Mouse (Mus musculus) lung, adult 18-20 months (tissue): ENCODE measurements at regions not wholly inside any gene's neighbourhood (a gene's known extent, or its start where the extent isn't known, plus 50 kb on each side); places are given as distances from the start of the nearest gene placed in this dataset.
A peak's percentile ranks its signal among the peaks of the same experiment; 100 is the strongest.

ENCODE experiments used
- DNase-seq, 2 experiments: peaks; one replicate each; pipeline ENCODE4 v3.0.0; 2022; ENCODE audit warnings: mixed read lengths in 2 of 2

GRCm38 (mm10) chr16:25042669-25043440 is 243.8 kb upstream of the Tprg start:
- DNase-seq, result peak in 1 of 2 experiments; percentile 32

DNA sequence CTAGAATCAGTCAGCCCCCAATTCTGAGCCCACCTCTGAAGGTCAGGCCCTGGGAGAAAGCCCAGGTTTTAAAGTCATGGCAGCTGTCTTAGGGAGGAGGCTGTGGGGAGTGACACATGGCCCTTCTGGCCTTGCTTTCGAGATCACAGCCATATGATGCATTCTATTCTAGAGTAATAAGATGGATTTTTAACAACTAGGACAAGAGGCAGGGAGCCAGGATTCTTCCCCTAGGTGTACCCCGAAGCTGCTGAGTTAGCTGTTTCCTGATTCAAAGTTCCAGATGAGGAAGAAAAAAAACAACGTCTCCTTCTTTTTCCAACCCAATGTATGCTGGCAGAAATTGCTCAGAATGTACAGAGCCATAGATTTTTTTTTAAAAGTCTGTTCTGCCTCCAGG is 242.0 kb upstream of the Tprg start:
- no peak for DNase-seq

- DNase-seq, result no peak
Observed at GRCm38 (mm10) chr16:25047726-25048125, 238.9 kb upstream of the Tprg start.

GRCm38 (mm10) chr16:25049928-25050510 is 236.6 kb upstream of the Tprg start:
- no peak for DNase-seq

GRCm38 (mm10) chr16:25051044-25051443 is 235.6 kb upstream of the Tprg start:
- no peak for DNase-seq

DNA sequence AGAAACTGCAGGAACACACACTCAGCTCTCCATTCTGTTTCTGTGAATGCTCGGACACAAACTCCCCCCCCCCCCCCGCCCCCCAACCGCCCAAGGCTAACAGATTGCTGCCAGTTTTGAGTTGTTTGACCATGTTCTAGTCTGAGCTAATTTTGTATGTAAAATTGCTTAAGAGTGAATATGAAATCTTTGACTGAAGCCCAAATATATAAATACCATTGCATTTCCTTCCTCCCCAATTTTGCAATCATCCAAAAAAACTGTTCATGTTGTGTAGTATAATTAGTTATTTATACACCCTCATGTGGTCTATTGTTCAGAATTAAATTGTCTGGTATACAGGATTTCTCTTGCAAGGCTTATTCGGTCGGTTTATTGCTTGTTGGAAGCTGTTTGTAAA is 234.2 kb upstream of the Tprg start:
- no peak for DNase-seq

GRCm38 (mm10) chr16:25052917-25053343 is 233.7 kb upstream of the Tprg start:
- DNase-seq, result peak; percentile 53 to 62

DNA sequence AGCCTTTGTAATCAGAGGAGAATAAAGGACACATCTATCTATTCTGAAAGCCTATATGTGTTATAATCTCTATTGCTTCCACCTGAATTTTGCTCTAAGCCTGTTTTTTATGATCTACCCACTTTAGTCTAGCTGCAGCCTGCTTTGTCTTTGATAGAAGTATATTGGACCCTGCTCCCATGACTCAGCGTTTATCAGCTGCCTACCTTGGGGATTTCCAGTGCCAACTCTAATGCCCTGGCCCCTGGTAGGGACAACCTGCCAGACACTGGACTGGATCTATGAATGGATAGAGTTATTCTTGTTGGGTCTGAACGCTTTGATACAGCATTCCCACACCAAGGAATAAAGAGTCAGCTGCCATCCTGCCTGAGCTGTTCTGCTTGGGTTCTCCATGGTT is 232.3 kb upstream of the Tprg start:
- no peak for DNase-seq

DNA sequence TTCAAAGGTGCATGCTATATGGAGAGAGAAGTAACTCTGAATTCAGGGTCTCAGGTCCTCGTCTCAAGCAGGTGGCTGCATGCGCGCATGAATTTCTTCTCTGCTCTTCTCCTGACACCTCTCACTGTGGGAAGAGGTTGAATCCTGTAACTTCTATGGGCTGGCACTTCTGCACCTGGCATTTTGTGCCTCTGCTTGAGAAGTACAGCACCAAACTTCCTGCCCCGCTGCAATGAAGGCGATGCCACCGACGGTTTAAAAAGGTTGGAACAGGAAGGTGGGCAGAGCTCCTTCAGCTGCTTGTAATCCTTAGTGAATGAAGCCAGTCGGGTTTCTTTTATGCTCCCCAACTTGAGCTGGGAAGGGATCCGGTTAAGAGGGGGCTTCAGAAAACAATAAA is 231.2 kb upstream of the Tprg start:
- no peak for DNase-seq

- no peak for DNase-seq
Observed at GRCm38 (mm10) chr16:25058051-25058747, 228.4 kb upstream of the Tprg start.

GRCm38 (mm10) chr16:25058812-25059501 is 227.7 kb upstream of the Tprg start:
- peak; percentile 97 to 99 for DNase-seq

- DNase-seq, result peak; percentile 86 to 89
Observed at GRCm38 (mm10) chr16:25059504-25059992, 227.1 kb upstream of the Tprg start.

DNA sequence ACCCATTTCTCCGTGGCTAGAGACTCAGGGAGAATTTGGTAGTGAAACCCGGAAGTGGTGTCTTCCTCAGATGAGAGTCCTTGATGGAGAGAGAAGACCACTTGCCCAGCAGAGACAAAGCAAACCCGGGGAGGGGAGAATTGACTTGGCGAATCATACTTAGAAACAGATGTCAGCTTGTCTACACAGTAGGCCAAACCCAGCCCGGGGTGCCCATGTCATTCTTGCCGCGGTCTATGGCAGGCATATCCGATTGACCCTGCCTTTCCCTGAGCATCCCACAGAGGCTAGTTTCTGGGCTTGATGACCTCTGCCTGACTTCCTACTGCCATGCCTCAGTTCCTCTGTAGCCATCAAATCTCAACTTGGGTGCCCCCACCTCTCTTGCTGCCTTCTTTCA is 226.4 kb upstream of the Tprg start:
- no peak for DNase-seq

- DNase-seq, result no peak
Observed at GRCm38 (mm10) chr16:25061631-25062030, 225.0 kb upstream of the Tprg start.

DNA sequence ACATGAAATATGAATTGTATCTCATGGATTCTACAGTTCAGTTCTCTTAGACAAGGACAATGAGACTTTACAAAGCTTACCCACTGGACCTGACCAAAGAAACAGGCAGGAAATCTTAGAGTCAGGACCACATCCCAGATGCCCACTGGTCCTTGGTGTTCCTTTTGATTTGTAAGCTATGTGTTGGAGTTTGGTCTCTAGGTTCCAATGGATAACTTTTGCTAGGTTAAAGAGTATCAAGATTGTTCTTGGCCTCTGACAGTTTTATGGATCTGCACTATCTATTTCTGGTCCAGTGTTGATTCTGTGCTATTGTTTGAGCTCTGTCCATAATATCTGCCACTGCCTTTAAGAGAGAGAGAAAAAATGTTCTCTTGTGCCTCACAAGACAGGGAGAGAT is 222.6 kb upstream of the Tprg start:
- DNase-seq, result no peak

- peak; percentile 85 to 90 for DNase-seq
Observed at GRCm38 (mm10) chr16:25064538-25064937, 222.1 kb upstream of the Tprg start.

DNA sequence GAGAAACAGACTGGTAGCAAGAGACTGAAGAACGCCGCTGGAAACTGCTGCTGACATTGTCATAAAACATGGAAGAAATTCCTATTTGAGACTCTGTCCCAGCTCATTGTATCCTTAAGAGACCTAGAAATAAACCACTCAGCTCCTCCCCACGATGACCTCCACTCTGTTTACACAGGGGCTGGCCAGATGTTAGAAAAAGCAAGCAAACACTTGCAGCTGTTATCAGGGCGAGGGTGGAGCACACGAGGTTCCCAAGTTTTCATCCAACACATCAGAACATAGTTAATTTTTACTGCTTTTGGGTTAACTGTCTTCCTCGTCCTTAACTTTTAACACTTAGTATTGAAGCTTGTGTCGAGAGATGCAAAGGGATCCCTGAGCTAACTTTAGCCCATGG is 219.8 kb upstream of the Tprg start:
- DNase-seq, result peak in 1 of 2 experiments; percentile 15

DNA sequence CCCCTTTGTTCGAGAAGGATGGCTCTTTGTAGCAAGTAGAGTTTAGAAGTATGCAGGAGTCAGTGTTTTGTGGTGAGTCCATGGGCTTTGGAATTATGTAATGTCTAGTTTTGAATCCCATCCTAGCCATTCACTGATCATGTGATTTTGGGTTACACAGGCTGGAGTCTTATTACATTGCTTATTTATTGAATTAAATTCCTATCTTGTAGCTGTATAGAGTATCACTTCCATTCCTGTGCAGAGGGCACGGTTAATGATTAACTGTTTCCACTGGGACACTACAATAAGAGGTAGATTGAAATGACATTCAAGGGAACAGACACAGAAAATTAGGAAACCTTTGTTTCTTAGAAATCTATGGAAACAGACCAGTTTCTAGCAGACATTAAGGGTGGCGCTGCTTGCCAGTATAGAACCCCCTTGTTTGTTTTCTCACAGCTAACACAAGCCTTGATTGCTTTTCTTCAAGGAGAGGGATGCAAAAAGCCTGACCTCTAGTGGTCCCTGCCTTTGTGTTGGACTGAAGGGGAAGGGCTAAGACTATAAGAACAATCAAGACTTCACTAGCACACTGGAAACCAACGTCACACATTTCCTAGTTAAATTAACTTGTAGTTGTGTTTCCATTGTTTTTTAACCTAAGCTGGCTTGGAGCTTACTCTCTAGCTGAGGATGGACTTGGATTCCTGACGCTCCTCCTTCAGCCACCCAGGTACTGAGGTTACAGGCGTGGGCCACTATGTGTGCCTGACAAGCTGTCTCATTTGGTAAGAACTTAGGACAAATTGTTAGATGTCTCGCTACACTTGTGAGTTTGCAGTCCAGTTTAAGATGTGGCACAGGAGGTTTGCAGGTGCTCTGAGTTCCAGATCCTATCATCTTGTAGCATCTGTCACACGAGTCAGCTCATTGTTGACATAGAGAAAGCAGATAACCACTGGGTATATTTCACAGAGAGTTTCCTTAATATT is 219.1 kb upstream of the Tprg start:
- DNase-seq, result peak in 1 of 2 experiments; percentile 39

GRCm38 (mm10) chr16:25080811-25081210 is 205.8 kb upstream of the Tprg start:
- DNase-seq, result no peak

DNA sequence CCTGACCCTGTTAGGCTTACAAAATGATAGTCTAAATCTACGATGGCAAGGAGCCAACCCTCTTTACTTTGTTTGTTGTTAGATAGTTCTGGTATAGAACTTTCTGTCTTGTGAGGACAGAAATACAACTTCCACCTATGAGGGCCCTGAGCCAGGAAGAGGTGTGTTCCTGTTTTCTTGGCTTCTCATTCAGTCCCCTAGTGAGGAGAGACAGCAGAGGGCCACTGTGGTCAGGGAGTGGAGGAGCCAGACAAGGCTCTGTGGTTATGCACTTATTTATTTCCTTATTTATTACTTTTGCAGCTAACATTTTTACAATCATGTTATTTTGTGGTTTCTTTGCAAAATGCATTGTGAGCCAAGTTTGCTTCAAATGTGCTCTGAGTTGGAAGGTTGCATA is 202.9 kb upstream of the Tprg start:
- DNase-seq, result no peak

DNA sequence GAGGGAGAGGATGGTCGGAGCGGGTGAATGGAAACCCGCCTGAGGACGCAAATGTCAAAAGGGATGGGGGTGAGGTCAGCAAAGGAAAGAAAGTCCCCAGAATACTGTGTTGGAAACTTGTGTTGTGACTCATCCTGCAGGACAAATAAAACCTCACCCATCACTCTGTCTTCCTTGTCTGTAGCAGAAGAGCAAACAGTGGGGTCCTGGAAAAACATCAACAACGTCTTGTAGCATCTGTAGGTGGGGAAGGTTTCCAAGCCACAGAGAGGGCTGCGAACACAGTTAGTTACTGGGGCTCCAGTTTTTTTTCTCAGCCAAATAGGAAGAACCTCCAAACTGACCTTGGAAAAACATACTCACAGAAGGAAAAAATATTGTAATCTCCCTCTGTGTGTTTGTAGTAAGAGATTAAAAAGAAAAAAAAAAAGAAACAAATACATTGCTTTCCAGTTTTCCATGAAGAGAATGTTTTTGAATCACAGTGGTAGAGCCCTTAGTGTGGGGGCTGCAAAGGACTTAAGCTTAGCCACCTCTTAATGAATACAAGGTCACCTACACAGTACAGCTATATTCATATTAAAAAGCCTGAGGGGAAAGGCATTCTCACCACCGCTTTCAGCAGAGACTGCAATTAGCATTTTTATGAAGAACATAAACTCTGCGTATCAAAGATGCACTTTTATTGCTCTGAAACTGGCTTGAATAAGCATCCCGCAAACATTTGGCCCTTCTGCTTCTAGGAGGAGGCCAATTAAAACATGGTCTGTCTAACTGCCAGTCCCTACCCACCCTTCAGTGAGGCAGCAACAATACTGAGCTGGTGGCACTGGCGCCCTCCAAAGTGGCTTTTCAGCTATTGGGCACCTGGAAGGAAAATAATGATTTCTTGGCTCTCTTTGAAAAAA is 198.6 kb upstream of the Tprg start:
- DNase-seq, result no peak
